Mouse (Mus musculus) forebrain, embryonic 10.5 days (tissue): ENCODE data around the gene R3hdml. TPM values are rescaled to one million over a fixed set of nuclear protein-coding genes. Genes with fewer than 3 reads are reported as not detected.

Experiments used
- DNase-seq: peaks from one replicate; pipeline ENCODE4 v3.0.0-alpha.2; 2017; ENCODE audit warnings: low spot score; ENCODE audit errors: extremely low spot score
- H3K27ac ChIP-seq: fragments of 300-500 bp; sonication (generic); 2 replicates; pipeline ENCODE4 v1.5.1; 2016; ENCODE audit warnings: mild to moderate bottlenecking
- H3K27me3 ChIP-seq: fragments of 300-500 bp; sonication (generic); 2 replicates; pipeline ENCODE4 v1.6.1; 2016; ENCODE audit warnings: mild to moderate bottlenecking; ENCODE audit not compliant: poor library complexity, severe bottlenecking
- H3K36me3 ChIP-seq: fragments of 300-500 bp; sonication (generic); replicated peaks from 2 replicates; pipeline ENCODE4 v1.6.1; 2016; ENCODE audit warnings: mild to moderate bottlenecking, moderate library complexity
- H3K4me1 ChIP-seq: fragments of 300-500 bp; sonication (generic); 2 replicates; pipeline ENCODE4 v1.6.1; 2016
- H3K4me3 ChIP-seq: fragments of 300-500 bp; sonication (generic); 2 replicates; pipeline ENCODE4 v1.5.1; 2016; ENCODE audit warnings: mild to moderate bottlenecking, moderate library complexity
- H3K9me3 ChIP-seq: fragments of 300-500 bp; sonication (generic); 2 replicates; pipeline ENCODE4 v1.6.1; 2016; ENCODE audit warnings: mild to moderate bottlenecking, moderate library complexity
- WGBS: fragments of 180-500 bp; shearing (Covaris S2); methylation state at CpG from one replicate; pipeline ENCODE4 v1.1.7; 2016; 5-methylcytosine and 5-hydroxymethylcytosine counted together
- polyA plus RNA-seq: library from polyadenylated mRNA; unstranded; fragments of >200 nt; fragmentation: Nextera tagmentation; extraction: Ambion mirVana; gene quantifications from 2 replicates; pipeline ENCODE4 v1.2.1, GENCODE M21; 2016

Gene R3hdml
- polyA plus RNA-seq, 1 experiment from 2014 or later = not detected

DNA sequence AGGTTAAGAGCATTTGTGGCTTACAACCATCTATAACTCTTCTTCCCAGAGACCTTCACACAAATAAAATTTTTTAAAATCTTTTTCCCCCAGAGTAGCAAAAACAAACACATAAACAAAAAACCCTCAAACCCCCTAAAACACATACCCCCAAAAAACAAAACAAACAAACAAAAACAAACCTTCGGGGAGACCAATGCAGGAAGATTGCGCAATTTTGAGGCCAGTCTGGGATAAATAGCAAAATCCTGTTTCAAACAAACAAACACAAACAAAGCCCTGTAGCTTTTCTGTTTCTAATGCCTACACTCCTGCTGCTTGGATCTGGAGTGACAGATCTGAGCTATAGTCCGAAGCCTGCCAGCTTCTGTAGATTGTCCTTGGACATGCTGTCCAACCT, 4.8 kb upstream of the R3hdml start:
- Histone ChIP-seq H3K36me3 (no peaks in the 10 kb centered on the region), H3K4me3 (no peak overlapping the region), H3K4me1 (peaks cover 5% of the 10 kb centered on the region), H3K27ac (no peak overlapping the region), H3K27me3 (peaks cover 6% of the 10 kb centered on the region), H3K9me3 (no peaks in the 10 kb centered on the region)
- 91% methylated on average over 3 of the region's 3 CpGs for WGBS
- no peak for DNase-seq

DNA sequence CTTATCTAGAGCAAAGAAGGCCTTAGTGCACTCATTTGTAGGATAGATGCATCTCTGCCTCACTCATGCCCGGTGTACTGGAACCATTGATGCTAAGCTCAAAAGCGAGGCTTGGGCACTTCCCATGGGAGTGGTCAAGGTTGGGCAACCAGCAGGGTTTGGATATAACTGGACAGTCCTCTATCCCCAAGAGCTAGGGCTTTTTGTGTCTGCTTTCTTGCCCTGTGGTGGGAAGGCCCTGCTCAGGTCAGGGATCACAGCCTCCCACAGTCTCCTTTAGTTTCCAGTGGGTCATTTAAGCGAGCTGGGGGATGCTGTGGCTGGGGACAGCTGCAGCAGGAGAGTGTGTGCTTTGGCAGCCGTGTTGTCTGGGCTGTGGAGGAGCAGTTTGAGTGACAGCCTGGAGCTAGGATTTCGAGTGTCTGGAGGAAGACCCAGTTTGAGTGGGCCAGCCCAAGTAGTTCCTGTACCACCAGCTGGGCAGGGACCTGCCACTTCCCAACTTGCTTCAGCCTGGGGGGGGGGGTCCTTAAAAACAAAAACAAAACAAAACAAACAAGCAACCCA, 2.3 kb upstream of the R3hdml start:
- no peak for DNase-seq
- no peak overlapping the region for H3K4me3 ChIP-seq
- WGBS = 72% methylated on average over 5 of the region's 5 CpGs

DNA sequence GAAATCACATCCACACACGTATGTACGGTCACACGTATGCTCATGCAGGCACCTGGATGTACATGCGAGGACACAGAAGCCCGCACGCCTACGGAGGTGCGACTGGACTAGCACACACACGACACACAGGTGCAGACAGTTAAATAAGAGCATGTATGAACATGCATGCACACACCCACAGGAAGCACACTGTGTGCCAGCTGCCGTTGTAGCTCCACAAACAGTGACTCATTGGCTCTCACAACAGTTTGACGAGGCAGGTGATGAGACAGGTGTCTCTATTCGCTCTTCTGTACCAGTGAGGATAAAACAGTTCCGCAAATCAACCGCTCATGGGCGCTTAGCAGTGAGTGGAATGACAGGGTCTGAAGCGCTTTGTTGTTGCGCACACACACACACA, 1.5 kb upstream of the R3hdml start:
- Histone ChIP-seq H3K9me3 (no peaks in the 10 kb centered on the region), H3K27me3 (peaks cover 9% of the 10 kb centered on the region; the same call in 1 of the 2 replicates), H3K4me3 (no peak overlapping the region), H3K4me1 (peaks cover 16% of the 10 kb centered on the region), H3K27ac (no peak overlapping the region), H3K36me3 (no peaks in the 10 kb centered on the region)
- DNase-seq = no peak
- 90% methylated on average over 17 of the region's 17 CpGs for WGBS

More for the DNA sequence above, 2.3 kb upstream of the R3hdml start:
- no peaks in the 10 kb centered on the region for H3K9me3 ChIP-seq
- H3K27ac ChIP-seq = no peak overlapping the region; the same call in 1 of the 2 replicates
- peaks cover 16% of the 10 kb centered on the region for H3K4me1 ChIP-seq
- peaks cover 9% of the 10 kb centered on the region; the same call in 1 of the 2 replicates for H3K27me3 ChIP-seq
- H3K36me3 ChIP-seq = no peaks in the 10 kb centered on the region

DNA sequence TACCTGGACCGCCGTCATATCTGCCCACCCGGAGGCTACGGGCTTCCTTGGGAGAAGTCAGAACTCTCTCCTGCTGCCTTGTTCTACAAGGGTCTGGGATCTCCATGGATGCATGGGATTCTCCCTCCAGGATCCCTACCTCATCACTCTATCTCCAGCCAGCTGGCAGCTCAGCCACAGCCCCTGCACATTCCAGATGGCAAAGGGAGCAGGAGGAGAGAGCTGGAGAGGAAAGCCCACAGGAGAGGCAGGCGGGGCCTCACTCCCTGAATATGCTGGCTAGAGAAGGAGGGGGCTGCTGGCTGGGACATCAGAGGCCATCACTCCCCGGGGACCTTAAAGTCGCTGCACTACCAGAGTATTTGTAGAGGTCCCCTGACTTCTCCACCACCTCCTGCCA, 767 bp upstream of the R3hdml start:
- DNase-seq = no peak
- H3K9me3 ChIP-seq = no peaks in the 10 kb centered on the region
- no peak overlapping the region for H3K27ac ChIP-seq
- peaks cover 9% of the 10 kb centered on the region; the same call in 1 of the 2 replicates for H3K27me3 ChIP-seq
- H3K4me3 ChIP-seq = no peak overlapping the region
- no peaks in the 10 kb centered on the region for H3K36me3 ChIP-seq
- peaks cover 16% of the 10 kb centered on the region for H3K4me1 ChIP-seq
- 72% methylated on average over 7 of the region's 7 CpGs for WGBS

GRCm38 (mm10) chr2:163493031-163493430, 913 bp downstream of the R3hdml start:
- H3K4me1 ChIP-seq = peaks cover 16% of the 10 kb centered on the region
- no peaks in the 10 kb centered on the region for H3K36me3 ChIP-seq
- 14% methylated on average over 5 of the region's 5 CpGs for WGBS
- no peak overlapping the region for H3K4me3 ChIP-seq
- no peak overlapping the region for H3K27ac ChIP-seq
- peaks cover 9% of the 10 kb centered on the region; the same call in 1 of the 2 replicates for H3K27me3 ChIP-seq
- no peak for DNase-seq
- H3K9me3 ChIP-seq = no peaks in the 10 kb centered on the region

- WGBS = 68% methylated on average over 5 of the region's 5 CpGs
These were observed 1.9 kb downstream of the R3hdml start for GRCm38 (mm10) chr2:163493976-163494375.

DNA sequence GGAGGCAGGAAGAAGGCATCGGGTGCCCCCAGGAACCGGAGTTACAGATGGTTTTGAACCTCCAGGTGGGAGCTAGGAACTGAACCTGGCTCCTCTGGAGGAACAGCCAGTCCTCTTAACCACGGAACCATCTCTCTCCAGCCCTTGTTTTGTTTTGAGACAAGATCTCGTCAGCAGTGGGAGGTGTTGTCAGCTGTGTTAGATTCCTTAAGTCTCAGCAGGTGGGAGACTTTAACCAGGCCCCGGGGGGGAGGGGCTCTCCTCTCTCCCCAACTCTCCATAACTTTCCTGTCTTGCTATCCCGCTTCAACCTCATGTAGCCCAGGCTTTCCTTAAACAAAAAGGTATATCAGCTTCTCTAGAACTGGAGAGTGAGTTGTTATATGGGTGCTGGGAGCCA, 2.3 kb downstream of the R3hdml start:
- 47% methylated on average over 6 of the region's 6 CpGs for WGBS
- no peak overlapping the region for H3K4me3 ChIP-seq
- no peak overlapping the region for H3K27ac ChIP-seq
- H3K4me1 ChIP-seq = peaks cover 16% of the 10 kb centered on the region
- no peaks in the 10 kb centered on the region for H3K9me3 ChIP-seq
- no peaks in the 10 kb centered on the region for H3K36me3 ChIP-seq
- no peak for DNase-seq
- H3K27me3 ChIP-seq = peaks cover 9% of the 10 kb centered on the region; the same call in 1 of the 2 replicates

More at GRCm38 (mm10) chr2:163493976-163494375, 1.9 kb downstream of the R3hdml start:
- Histone ChIP-seq H3K4me3 (no peak overlapping the region), H3K27me3 (peaks cover 9% of the 10 kb centered on the region; the same call in 1 of the 2 replicates), H3K36me3 (no peaks in the 10 kb centered on the region), H3K9me3 (no peaks in the 10 kb centered on the region), H3K27ac (no peak overlapping the region), H3K4me1 (peaks cover 16% of the 10 kb centered on the region)
- no peak for DNase-seq

- Histone ChIP-seq H3K27me3 (no peaks in the 10 kb centered on the region), H3K4me3 (no peak overlapping the region), H3K9me3 (no peaks in the 10 kb centered on the region), H3K4me1 (no peaks in the 10 kb centered on the region), H3K36me3 (no peaks in the 10 kb centered on the region), H3K27ac (no peak overlapping the region)
- no peak for DNase-seq
- WGBS = 74% methylated on average over 2 of the region's 2 CpGs
These were observed 10.1 kb downstream of the R3hdml start for GRCm38 (mm10) chr2:163502219-163502618.

DNA sequence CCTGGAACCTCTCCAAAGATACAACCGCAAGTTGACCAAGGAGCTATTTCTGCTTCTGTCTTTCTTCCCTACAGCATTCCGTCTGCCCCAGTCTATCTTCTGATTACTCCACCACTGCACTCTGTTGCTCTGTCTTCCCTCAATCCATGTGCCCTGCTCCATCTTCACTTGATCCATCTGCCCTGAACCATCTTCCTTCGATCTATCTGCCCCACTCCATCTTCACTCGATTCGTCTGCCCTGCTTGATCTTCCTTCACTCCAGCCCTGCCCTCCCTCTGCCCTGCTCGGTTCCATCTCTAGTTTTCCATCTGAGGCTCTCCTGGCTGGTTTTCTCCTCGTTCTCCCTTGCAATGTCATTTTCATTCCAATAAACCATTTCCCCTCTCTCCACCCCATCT, 11.1 kb downstream of the R3hdml start:
- Histone ChIP-seq H3K36me3 (no peaks in the 10 kb centered on the region), H3K4me3 (no peak overlapping the region), H3K9me3 (no peaks in the 10 kb centered on the region), H3K4me1 (no peaks in the 10 kb centered on the region), H3K27ac (no peak overlapping the region), H3K27me3 (no peaks in the 10 kb centered on the region)
- 86% methylated on average over 7 of the region's 7 CpGs for WGBS
- DNase-seq = no peak

GRCm38 (mm10) chr2:163506300-163507004, 14.3 kb downstream of the R3hdml start, which contains the start of gene Hnf4a:
TSS of gene Hnf4a (plus strand) at chr2:163506808.
- Histone ChIP-seq H3K4me3 (no peak within 1 kb of the TSS), H3K9me3 (no peaks in the 10 kb centered on the region), H3K36me3 (no peaks in the 10 kb centered on the region), H3K27ac (no peak within 1 kb of the TSS), H3K27me3 (no peaks in the 10 kb centered on the region), H3K4me1 (no peaks in the 10 kb centered on the region)
- DNase-seq = no peak
- 90% methylated on average over 10 of the region's 10 CpGs for WGBS

GRCm38 (mm10) chr2:163525761-163526243, 33.7 kb downstream of the R3hdml start:
- Histone ChIP-seq H3K9me3 (no peaks in the 10 kb centered on the region), H3K4me1 (no peaks in the 10 kb centered on the region), H3K36me3 (no peaks in the 10 kb centered on the region), H3K27ac (no peak overlapping the region), H3K27me3 (no peaks in the 10 kb centered on the region), H3K4me3 (no peak overlapping the region)
- WGBS = 88% methylated on average over 7 of the region's 7 CpGs
- DNase-seq = no peak

GRCm38 (mm10) chr2:163527497-163527896, 35.4 kb downstream of the R3hdml start:
- Histone ChIP-seq H3K9me3 (no peaks in the 10 kb centered on the region), H3K4me1 (no peaks in the 10 kb centered on the region), H3K27me3 (no peaks in the 10 kb centered on the region), H3K36me3 (no peaks in the 10 kb centered on the region), H3K4me3 (no peak overlapping the region), H3K27ac (no peak overlapping the region)
- 89% methylated on average over 2 of the region's 2 CpGs for WGBS
- DNase-seq = no peak

DNA sequence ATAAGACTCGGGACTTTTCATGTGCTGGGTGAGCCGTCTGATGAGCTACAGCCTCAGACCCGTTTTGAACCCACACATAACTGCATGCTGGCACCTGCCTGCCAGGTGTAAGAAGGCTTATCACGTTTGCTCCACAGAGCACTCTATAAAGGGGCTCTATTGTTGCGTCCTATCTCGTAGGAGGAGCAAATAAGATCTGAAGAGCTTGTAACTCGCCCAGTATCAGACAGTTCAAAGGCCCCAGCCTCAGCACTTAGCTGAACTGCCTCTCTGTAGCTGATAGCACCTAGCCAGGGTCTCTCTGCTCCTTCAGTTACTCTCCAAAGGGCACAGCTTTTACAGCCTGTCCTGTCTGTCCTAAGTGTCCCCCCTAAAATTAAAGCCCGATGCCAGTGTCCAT, 38.3 kb downstream of the R3hdml start:
- WGBS = 72% methylated on average over 8 of the region's 8 CpGs
- Histone ChIP-seq H3K27me3 (peaks cover 2% of the 10 kb centered on the region; the same call in 1 of the 2 replicates), H3K36me3 (no peaks in the 10 kb centered on the region), H3K9me3 (no peaks in the 10 kb centered on the region), H3K4me1 (peaks cover 5% of the 10 kb centered on the region), H3K4me3 (no peak overlapping the region), H3K27ac (no peak overlapping the region)
- no peak for DNase-seq
